Mouse (Mus musculus) stomach, embryonic 15.5 days (tissue): ENCODE data around the gene Stub1. TPM values are rescaled to one million over a fixed set of nuclear protein-coding genes. Genes with fewer than 3 reads are reported as not detected.

Source experiments
- ATAC-seq: fragments of 200-750 bp; cut with Nextera tagmentation; 2 replicates; pipeline ENCODE4 v1.8.0; 2017; ENCODE audit warnings: low read depth, moderate number of reproducible peaks, moderate TSS enrichment; ENCODE audit not compliant: insufficient read depth, low FRiP score
- H3K27ac ChIP-seq: fragments of 300-500 bp; sonication (generic); 2 replicates; pipeline ENCODE4 v1.5.1; 2015; ENCODE audit warnings: mild to moderate bottlenecking, inconsistent platforms
- H3K27me3 ChIP-seq: fragments of 300-500 bp; sonication (generic); replicated peaks from 2 replicates; pipeline ENCODE4 v1.6.1; 2015; ENCODE audit warnings: inconsistent platforms
- H3K36me3 ChIP-seq: fragments of 300-500 bp; sonication (generic); 2 replicates; pipeline ENCODE4 v1.6.1; 2015; ENCODE audit warnings: inconsistent platforms
- H3K4me1 ChIP-seq: fragments of 300-500 bp; sonication (generic); 2 replicates; pipeline ENCODE4 v1.6.1; 2015; ENCODE audit warnings: inconsistent platforms
- H3K4me2 ChIP-seq: fragments of 300-500 bp; sonication (generic); 2 replicates; pipeline ENCODE4 v1.6.1; 2015; ENCODE audit warnings: mild to moderate bottlenecking, inconsistent platforms
- H3K4me3 ChIP-seq: fragments of 300-500 bp; sonication (generic); replicated peaks from 2 replicates; pipeline ENCODE4 v1.5.1; 2015; ENCODE audit warnings: inconsistent platforms
- H3K9ac ChIP-seq: fragments of 300-500 bp; sonication (generic); 2 replicates; pipeline ENCODE4 v1.6.1; 2015; ENCODE audit warnings: inconsistent platforms
- H3K9me3 ChIP-seq: fragments of 300-500 bp; sonication (generic); 2 replicates; pipeline ENCODE4 v1.6.1; 2016; ENCODE audit warnings: inconsistent platforms
- WGBS: fragments of 180-500 bp; shearing (Covaris S2); methylation state at CpG from one replicate; pipeline ENCODE4 v1.1.7; 2015; 5-methylcytosine and 5-hydroxymethylcytosine counted together
- polyA plus RNA-seq: library from polyadenylated mRNA; unstranded; fragments of >200 nt; fragmentation: Nextera tagmentation; extraction: Ambion mirVana; gene quantifications from 2 replicates; pipeline ENCODE4 v1.2.1, GENCODE M21; 2015

The Stub1 gene
- 312 and 319 TPM in 2 replicates for polyA plus RNA-seq

- no peaks in the 10 kb centered on the region for H3K9me3 ChIP-seq
- peak within 1 kb of the TSS; percentile 97 for H3K27ac ChIP-seq
- peak within 1 kb of the TSS; percentile 94 for H3K9ac ChIP-seq
- H3K36me3 ChIP-seq, result peaks cover 13% of the 10 kb centered on the region
- peak within 1 kb of the TSS; percentile 95 for H3K4me2 ChIP-seq
- H3K4me1 ChIP-seq, result peaks cover 74% of the 10 kb centered on the region
- no peaks in the 10 kb centered on the region for H3K27me3 ChIP-seq
- 0% methylated on average over 24 of the region's 24 CpGs for WGBS
- peak; percentile 61 for ATAC-seq
- H3K4me3 ChIP-seq, result peak within 1 kb of the TSS; percentile 89
These were observed at the start of gene Stub1 for GRCm38 (mm10) chr17:25833291-25833663. Gene Stub1 (minus strand): TSS chr17:25833404.

DNA sequence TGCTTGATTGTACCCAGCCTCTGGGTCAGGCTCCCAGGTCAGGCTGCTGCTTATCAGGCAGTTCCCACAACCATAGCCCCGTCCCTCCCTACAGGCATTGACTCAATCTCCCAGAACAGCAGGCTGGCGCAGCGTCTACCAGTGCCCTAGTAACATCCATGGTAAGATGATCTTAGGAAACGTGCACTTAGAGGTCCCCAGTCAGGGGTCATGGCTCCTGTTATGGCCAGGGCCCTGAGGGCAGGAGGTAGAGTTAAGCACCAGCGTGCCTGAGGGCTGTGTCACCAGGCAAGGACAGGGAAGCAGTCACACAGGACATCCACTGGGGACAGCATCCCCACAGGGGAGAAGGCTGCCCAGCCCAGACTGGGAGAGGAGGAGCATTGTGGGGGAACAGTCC lies 49.1 kb upstream of the Stub1 start:
- 30% methylated on average over 5 of the region's 5 CpGs for WGBS
- H3K27me3 ChIP-seq, result no peaks in the 10 kb centered on the region
- ATAC-seq, result no peak
- H3K4me2 ChIP-seq, result no peak overlapping the region
- H3K4me1 ChIP-seq, result peaks cover 16% of the 10 kb centered on the region; the same call in 1 of the 2 replicates
- no peak overlapping the region for H3K4me3 ChIP-seq
- peaks cover 17% of the 10 kb centered on the region for H3K36me3 ChIP-seq
- H3K9me3 ChIP-seq, result no peaks in the 10 kb centered on the region
- no peak overlapping the region for H3K27ac ChIP-seq
- H3K9ac ChIP-seq, result no peak overlapping the region

- no peak overlapping the region for H3K4me3 ChIP-seq
- no peak overlapping the region for H3K27ac ChIP-seq
- H3K36me3 ChIP-seq, result peaks cover 17% of the 10 kb centered on the region
- H3K4me1 ChIP-seq, result peaks cover 21% of the 10 kb centered on the region
- H3K27me3 ChIP-seq, result no peaks in the 10 kb centered on the region
- no peak overlapping the region for H3K9ac ChIP-seq
- H3K4me2 ChIP-seq, result no peak overlapping the region
- no peak for ATAC-seq
- H3K9me3 ChIP-seq, result no peaks in the 10 kb centered on the region
- WGBS, result 45% methylated on average over 4 of the region's 4 CpGs
These were observed 48.5 kb upstream of the Stub1 start for GRCm38 (mm10) chr17:25881691-25882090.

DNA sequence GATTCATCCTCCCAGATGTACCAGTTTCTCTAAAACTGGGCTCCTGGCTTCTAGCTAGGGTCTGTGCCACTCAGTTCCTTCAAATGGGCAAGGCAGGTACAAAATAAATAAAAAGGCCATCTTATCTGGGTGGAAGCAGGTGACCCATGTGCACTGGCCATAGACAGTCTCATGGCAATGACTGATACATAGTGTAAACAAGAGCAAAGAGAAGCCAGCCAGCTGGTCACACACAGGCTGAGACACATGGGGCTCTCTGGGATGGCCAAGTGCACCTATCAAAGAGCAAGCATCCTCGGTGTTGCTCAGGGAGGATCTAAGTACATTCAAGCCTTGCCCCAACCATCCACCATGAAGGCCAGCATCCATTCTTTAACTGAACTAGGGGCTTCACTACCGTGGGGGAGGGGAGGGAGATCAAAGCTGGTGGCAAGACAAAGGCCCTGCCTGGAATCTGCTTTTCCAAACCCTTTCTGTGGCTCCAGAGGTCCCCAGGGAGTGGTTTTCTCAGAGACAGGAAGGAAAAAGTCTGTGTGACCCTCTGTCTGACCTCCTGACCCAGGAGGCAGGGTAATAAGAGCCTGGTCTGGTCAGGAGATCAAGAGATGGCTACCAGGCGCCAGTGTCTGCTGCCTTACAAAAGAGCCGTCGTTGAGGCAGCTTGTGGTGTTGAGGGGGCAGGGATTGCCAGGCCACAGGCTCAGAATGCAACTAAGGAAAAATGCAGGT lies 47.9 kb upstream of the Stub1 start:
- peaks cover 17% of the 10 kb centered on the region for H3K36me3 ChIP-seq

GRCm38 (mm10) chr17:25880196-25880910 lies 47.1 kb upstream of the Stub1 start, which contains the start of gene Wfikkn1:
Gene Wfikkn1 (minus strand): TSS chr17:25880858.
- no peak within 1 kb of the TSS for H3K4me3 ChIP-seq
- no peak within 1 kb of the TSS for H3K27ac ChIP-seq
- ATAC-seq, result no peak
- H3K27me3 ChIP-seq, result no peaks in the 10 kb centered on the region
- H3K9me3 ChIP-seq, result no peaks in the 10 kb centered on the region
- no peak within 1 kb of the TSS for H3K4me2 ChIP-seq
- no peak within 1 kb of the TSS for H3K9ac ChIP-seq
- WGBS, result 40% methylated on average over 5 of the region's 5 CpGs
- H3K36me3 ChIP-seq, result peaks cover 17% of the 10 kb centered on the region
- peaks cover 31% of the 10 kb centered on the region for H3K4me1 ChIP-seq

More for the DNA sequence above, 47.9 kb upstream of the Stub1 start:
- Histone ChIP-seq H3K9me3 (no peaks in the 10 kb centered on the region), H3K4me1 (peaks cover 27% of the 10 kb centered on the region), H3K4me3 (no peak overlapping the region), H3K9ac (no peak overlapping the region), H3K27ac (no peak overlapping the region), H3K27me3 (no peaks in the 10 kb centered on the region), H3K4me2 (no peak overlapping the region)
- peak; percentile 47 for ATAC-seq
- 19% methylated on average over 5 of the region's 5 CpGs for WGBS

DNA sequence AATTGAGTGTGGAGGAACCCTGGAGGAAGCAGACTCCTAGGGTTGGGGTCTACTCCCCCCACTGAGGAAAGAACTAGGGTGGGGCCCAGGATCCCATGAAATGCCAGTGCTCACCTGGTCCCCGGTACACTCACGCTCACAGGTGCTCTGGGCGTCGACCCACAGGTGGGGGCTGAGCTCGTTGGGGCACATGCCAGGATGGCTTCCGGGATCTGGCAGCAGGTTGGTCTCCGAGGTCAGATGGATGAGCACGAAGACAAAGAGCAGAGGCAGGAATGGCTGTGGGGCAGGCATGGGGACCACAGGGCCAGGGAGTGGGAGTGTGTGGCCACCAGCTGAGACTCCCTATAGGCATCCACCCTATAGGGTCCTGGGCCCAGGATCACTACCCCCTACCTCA lies 46.5 kb upstream of the Stub1 start:
- Histone ChIP-seq H3K9ac (no peak overlapping the region), H3K4me2 (no peak overlapping the region), H3K27ac (no peak overlapping the region), H3K36me3 (peaks cover 17% of the 10 kb centered on the region), H3K9me3 (no peaks in the 10 kb centered on the region), H3K27me3 (no peaks in the 10 kb centered on the region), H3K4me1 (peaks cover 31% of the 10 kb centered on the region), H3K4me3 (no peak overlapping the region)
- no peak for ATAC-seq
- 75% methylated on average over 8 of the region's 8 CpGs for WGBS

DNA sequence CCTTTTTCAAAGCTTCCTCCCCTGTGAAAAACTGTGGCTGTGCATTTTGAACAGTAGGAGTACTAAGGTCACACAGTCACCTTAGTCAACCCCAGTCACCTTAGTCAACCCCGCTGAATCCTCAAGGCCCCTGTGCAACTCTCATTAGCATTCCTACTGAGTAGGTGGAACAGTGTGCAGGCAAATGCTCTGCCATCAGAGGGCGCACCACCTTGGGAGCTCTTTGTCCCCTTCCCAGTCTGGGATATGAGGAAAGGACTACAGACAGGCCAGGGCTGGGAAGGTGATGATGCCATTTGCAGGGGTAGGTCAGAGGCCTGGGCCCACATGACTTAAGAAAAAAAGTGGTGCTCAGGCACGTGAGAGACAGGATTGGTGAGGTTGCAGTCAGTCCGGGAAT lies 46.1 kb upstream of the Stub1 start:
- H3K9me3 ChIP-seq, result no peaks in the 10 kb centered on the region
- no peaks in the 10 kb centered on the region for H3K27me3 ChIP-seq
- no peak overlapping the region for H3K4me2 ChIP-seq
- H3K4me3 ChIP-seq, result no peak overlapping the region
- 53% methylated on average over 4 of the region's 4 CpGs for WGBS
- ATAC-seq, result no peak
- no peak overlapping the region for H3K9ac ChIP-seq
- peaks cover 32% of the 10 kb centered on the region for H3K4me1 ChIP-seq
- H3K36me3 ChIP-seq, result peaks cover 13% of the 10 kb centered on the region
- no peak overlapping the region for H3K27ac ChIP-seq

- peaks cover 36% of the 10 kb centered on the region for H3K4me1 ChIP-seq
- 92% methylated on average over 19 of the region's 19 CpGs for WGBS
- H3K4me2 ChIP-seq, result no peak overlapping the region
- H3K36me3 ChIP-seq, result peaks cover 7% of the 10 kb centered on the region
- no peak for ATAC-seq
- no peak overlapping the region for H3K9ac ChIP-seq
- H3K27me3 ChIP-seq, result no peaks in the 10 kb centered on the region
- no peak overlapping the region for H3K4me3 ChIP-seq
- no peaks in the 10 kb centered on the region for H3K9me3 ChIP-seq
- H3K27ac ChIP-seq, result no peak overlapping the region
These were observed 45.5 kb upstream of the Stub1 start for GRCm38 (mm10) chr17:25878611-25879180.

- H3K27ac ChIP-seq, result no peak overlapping the region
- H3K36me3 ChIP-seq, result peaks cover 3% of the 10 kb centered on the region; the same call in 1 of the 2 replicates
- H3K4me3 ChIP-seq, result no peak overlapping the region
- no peak overlapping the region for H3K9ac ChIP-seq
- 94% methylated on average over 32 of the region's 32 CpGs for WGBS
- ATAC-seq, result no peak
- H3K4me1 ChIP-seq, result peaks cover 36% of the 10 kb centered on the region
- no peaks in the 10 kb centered on the region for H3K9me3 ChIP-seq
- no peaks in the 10 kb centered on the region for H3K27me3 ChIP-seq
- no peak overlapping the region for H3K4me2 ChIP-seq
These were observed 44.8 kb upstream of the Stub1 start for GRCm38 (mm10) chr17:25877741-25878610.

DNA sequence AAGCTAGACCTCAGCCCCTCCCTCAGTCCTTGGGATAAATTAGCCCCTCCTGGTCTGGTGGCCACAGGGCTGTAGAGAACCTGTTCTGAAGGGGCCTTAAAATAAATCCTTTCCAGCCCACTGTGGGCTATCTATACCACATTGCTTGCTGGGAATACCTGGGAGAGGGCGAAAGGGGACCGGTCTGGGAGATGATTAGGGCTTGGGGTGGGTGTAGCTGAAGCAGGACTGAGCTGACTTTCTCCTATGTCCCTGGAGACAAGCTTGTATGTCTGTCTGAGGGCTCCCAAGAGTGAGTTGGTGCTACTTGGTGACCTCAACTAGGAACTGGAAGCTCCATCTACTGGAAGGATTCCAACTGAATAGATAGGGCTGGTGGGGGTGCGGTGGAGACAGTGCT lies 43.8 kb upstream of the Stub1 start:
- H3K36me3 ChIP-seq, result no peaks in the 10 kb centered on the region; the same call in 1 of the 2 replicates
- H3K27ac ChIP-seq, result no peak overlapping the region
- no peaks in the 10 kb centered on the region for H3K27me3 ChIP-seq
- no peak overlapping the region for H3K9ac ChIP-seq
- H3K4me2 ChIP-seq, result no peak overlapping the region
- no peaks in the 10 kb centered on the region for H3K9me3 ChIP-seq
- 90% methylated on average over 3 of the region's 3 CpGs for WGBS
- no peak for ATAC-seq
- peaks cover 36% of the 10 kb centered on the region for H3K4me1 ChIP-seq
- no peak overlapping the region for H3K4me3 ChIP-seq

DNA sequence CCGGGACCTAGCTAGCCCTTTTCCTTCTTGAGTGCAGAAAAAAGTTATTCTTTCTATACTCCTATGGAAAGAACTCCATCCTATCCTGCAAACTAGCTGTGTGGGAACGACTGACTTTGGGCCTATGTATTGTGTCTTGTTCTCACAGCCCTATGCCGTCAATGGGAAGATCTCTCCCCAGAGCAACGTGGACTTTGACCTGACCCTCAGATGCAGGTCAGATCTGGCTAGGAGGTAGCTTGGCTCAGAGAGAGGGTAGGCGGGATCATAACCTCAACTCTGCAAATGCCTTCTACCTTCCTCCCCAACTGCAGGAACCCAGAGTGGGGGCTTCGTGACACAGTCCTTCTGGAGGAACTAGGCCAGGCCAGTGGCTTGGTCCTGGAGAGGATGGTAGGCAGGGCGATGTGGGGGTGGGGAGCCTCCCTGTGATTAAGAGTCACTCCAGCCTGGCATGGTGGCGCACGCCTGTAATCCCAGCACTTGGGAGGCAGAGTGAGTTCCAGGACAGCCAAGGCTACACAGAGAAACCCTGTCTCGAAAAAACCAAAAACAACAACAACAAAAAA lies 43.2 kb upstream of the Stub1 start:
- WGBS, result 59% methylated on average over 10 of the region's 10 CpGs
- Histone ChIP-seq H3K36me3 (no peaks in the 10 kb centered on the region; the same call in 1 of the 2 replicates), H3K27me3 (no peaks in the 10 kb centered on the region), H3K4me1 (peaks cover 36% of the 10 kb centered on the region), H3K27ac (no peak overlapping the region; the same call in 1 of the 2 replicates), H3K9ac (no peak overlapping the region), H3K9me3 (no peaks in the 10 kb centered on the region), H3K4me3 (peak overlapping the region; percentile 88), H3K4me2 (peak overlapping the region; percentile 82)
- ATAC-seq, result no peak
